Mouse (Mus musculus): Measurements from ENCODE around the gene C7.

Gene C7

DNA sequence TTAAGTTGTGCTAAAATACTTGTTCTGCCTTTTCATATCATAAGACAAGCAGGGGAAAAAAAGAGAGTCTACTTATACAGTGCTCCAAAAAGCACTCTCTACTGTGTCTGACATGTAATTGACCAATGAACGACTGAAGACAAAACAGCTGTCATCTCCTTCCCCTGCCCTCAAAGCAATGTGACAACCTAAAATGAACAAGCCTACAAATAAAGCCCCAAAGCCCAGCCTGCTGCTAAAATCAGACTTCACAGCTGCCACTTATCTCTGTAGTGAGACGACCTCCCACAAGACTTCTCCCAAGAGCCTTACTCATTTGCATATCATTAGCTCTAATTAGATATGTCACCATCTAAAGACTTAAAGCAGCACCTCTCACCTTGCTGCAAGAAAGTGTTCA is 60.6 kb downstream of the C7 start:
- no peak for DNase-seq (ENCODE audit: low read depth, low spot score)

DNA sequence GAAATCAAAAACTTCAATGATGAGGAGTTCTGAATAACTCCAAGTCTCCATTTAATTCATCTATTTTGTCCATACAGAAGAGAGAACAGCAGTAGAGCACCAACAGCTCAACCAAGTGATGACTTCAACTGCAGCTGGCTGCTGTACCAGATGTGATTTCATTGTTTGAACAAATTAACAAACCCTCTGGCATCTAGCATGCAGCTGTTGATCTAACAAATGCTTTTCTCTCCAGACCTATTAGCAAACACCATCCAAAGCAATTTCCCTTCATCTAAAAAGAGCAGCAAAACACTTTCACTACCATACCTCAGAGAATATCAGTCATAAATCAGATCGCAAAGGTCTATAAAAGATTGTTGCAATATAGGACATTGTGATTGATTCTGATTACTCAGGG is 90.2 kb downstream of the C7 start:
- DNase-seq (ENCODE audit: low read depth, low spot score), result no peak

Measured in c-Kit-negative CD71-positive TER-119-positive erythroid progenitor cells, embryonic 14.5 days (primary cell).